Mouse (Mus musculus) T-cell, adult 2 months (primary cell): ENCODE data around the gene Clca2.

Source experiments
- DNase-seq: peaks from one replicate; pipeline ENCODE4 v3.0.0; 2022; ENCODE audit warnings: low spot score

The Clca2 gene

DNA sequence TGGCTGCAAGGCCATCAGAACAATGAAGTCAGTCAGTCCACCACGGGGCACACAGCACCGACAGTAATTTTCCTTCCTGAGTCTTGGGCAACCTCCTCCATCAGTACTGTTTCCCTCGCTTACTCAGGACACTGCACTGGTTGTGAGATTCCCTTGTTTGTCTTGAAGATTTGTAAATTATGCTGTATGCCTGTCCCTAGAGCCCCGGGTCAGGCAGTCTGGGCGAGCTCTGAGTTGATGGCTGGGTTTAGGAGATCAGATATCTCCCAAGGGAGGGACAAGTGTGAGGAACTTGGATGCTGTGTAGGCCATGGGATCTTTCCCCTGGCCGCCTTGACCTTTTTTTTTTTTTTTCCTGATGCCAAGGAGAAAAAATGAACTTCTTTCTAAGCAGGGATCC lies at the start of gene Clca2:
Clca2 (minus strand) TSS at position 153 of the 400 bp plus-strand sequence.
- DNase-seq: no peak

DNA sequence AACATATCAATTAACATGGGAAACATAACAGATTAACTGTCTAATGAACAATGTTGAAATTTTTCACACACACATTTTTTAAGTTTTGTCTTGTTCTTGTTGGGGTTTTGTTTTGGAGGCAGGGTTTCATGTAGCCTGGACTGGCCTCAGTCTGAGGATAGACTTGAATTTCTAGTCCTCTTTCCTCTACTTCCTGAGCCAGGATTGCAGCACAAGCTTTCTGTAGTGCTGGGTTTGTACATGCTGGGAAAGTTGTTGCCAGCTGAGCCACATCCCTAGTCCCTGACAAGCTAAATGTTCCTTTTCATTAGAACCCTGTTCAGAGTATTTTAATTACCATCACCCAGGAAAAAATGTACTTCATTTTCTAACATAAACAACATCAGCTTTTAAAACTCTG lies 48.7 kb upstream of the Clca2 start:
- no peak for DNase-seq

DNA sequence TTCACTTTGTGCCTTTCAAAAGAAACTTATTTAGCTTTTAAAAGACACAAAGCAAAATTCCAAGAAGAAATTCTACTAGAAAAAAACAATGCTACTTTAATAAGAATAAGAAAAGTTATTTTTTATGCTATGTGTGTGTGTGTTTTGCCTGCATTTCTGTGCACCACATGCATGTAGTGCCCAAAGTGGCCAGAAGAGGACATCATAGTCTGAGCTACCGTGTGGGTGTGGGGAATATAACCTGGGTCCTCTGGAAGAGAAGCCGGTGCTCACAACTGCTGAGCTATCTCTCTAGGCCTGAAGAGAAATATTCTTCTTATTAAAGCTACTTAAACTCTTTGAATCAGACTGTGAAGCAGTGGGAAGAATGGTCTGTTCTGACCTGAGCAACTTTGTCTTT lies 48.2 kb upstream of the Clca2 start:
- no peak for DNase-seq

DNA sequence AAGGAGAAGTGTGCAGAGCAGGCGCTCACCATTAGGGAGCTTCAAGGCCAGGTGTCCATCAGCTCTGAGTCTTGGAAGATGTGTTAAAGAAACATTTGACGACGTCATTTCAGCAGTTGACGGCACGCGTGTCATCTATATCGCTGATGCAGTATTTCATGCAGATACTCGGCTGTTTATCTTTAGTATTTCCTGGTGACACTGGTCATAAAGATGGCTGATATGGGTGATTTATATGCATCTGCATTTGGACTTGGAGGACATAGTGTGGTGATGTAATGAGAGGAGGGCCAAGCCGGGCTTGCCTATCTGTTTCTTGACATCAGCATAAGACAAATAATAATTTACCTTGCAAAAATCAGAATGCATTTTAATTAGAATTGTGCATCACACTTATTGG lies 47.6 kb upstream of the Clca2 start:
- no peak for DNase-seq

DNA sequence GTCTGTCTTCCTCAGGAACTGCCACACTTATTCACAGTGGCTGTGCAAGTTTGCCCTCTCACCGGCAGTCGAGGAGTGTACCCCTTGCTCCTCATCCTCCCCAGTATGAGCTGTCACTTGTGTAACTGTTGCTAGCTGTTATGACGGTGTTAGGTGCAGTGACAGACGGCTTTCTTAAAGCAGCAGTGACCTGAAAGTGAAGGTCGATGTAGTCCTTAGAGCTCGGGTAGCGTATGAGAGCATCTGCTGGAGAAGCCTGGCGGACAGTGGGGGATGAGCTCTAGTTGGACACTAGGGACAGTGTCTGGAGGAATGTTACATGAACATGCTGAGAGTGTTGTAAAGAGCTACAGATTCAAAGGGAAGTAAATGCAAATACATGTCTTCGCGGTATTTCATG lies 44.6 kb upstream of the Clca2 start:
- no peak for DNase-seq

DNA sequence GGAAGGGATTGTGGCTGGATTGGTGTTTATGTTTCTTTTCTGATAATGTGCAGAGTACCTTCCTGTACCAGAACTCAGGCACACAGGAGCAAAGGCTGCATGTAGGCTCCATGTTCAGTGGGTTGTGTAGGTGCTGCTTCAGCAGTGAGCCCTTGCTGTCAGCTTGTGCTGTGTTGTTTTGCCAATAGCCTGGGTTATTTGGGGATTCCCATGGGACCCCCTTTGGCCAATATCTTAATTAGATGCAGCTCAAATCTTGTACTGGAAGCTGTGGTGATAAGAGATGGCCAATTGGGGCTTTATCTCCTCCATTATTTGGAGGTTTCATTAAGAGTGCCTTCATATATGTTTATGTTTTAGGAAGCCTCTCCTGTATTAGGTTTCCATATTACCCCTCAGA lies 43.7 kb upstream of the Clca2 start:
- no peak for DNase-seq

DNA sequence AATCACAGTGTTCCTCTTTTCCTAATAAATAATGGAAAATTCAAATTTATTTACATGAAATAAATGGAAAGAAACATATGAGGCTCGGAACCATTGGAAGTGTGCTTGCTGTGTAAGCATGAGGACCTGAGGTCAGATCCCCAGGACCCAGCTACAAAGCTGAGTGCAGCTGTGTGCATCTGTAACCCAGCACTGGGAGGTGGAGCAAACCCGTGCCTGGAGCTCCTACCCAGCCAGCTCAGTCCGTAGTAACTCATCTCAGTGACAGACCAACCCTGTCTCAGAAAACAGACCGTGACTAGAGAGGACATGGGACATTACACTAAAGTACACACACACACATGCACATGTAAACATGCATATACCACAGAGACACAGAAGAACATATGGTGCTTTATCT lies 41.0 kb upstream of the Clca2 start:
- DNase-seq: no peak

DNA sequence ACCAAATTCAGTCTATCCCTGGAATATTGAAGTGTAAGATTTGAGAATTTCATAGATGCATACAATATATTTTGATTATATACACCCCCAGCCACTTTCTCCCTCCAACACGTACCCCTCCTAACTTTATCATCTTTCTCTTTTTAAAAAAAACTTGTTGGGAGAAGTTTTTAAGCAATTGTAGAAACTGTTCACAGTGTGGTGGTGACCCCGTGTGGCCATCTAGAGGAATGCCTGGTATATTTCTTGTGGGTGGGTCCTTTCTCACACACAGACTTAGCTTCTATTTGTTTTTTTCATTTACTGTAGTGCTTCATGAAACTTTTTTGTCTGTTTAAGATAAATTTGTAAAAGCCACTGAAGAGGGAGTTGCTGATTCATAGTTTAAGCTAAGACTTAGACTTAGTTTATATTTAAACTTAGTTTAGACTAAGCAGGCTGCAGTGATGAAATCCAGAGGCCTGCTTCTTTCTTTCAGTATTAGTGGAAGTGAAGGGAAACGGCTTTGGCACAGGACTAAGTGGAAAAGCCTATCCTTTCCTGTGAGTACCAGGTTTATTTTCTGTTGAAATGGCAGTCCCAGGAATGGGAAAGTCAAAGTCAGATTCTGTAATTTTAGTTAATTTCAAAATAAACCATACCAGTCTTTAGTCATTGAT lies 32.1 kb upstream of the Clca2 start:
- peak; percentile 15 for DNase-seq

DNA sequence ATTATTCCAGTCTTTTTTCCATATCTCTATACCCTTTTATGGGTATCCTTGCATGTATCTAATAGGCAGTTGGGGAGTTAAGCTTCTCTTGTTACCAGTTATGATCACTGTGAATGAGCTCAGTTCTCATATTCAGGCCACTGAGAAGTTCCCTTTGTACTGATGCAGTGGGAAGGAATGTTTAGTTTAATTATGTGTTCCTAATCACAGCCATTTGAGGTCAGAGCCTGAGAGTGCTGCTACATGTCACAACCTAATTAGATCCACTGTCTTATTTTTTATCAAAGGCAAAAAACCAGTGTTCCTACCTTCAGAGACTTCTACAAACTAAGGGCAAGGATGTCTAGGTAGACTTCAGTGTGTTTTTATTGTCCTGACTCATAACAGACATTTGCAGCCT lies 30.1 kb upstream of the Clca2 start:
- no peak for DNase-seq

DNA sequence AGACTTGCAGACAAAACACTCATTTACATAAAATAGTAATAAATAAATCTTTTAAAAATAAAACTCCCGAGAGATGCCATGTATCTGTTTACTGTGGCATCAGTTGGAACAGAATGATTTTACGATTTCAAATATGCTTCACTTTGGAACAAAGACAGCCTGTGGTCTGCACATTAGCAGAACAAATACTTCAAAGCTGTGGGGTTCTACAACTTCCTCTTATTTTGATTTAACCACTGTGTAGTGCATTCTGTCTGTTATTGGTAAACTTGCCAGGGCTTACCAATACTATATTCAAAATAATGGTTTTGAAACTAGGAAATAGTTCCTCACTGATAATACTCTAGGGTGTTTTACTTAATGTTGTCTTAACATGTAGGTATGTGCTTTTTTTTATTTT lies 27.4 kb upstream of the Clca2 start:
- no peak for DNase-seq

DNA sequence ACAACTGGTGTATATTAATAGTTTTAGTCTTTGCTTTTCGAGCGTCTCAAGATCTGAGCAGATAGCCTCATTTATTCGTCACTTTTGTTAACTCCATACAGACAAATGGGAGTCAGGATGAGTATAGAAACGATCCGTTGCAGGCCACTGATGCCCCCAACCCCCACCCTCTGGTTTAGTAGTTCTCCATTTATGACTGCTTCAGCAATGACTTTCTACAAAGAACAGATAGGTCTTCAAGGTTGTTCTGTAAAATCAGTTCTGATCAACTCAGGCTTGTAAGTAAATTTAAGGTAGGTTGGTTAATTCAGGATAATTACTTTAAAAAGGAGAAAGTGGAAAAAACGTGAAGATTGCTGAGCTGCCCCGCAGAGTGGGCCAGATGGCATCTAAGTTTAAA lies 20.2 kb upstream of the Clca2 start:
- no peak for DNase-seq

DNA sequence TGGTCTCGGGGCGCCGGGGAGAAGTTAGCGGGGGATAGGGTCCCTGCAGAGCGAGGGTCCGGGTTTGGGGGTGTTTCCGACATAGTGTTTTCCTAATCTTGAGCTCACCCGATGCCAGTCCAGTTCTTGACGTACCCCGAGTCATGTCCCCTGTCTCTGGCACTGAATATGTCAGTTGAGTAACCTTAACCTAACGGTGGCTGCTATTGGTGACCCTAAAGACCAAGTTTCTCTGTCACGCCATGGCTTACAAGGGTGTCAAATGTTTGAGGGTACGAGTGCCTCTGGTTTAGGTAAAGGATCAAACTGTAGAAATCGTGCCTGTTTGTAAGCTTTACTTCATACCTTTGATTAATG lies 19.7 kb upstream of the Clca2 start:
- DNase-seq: no peak

DNA sequence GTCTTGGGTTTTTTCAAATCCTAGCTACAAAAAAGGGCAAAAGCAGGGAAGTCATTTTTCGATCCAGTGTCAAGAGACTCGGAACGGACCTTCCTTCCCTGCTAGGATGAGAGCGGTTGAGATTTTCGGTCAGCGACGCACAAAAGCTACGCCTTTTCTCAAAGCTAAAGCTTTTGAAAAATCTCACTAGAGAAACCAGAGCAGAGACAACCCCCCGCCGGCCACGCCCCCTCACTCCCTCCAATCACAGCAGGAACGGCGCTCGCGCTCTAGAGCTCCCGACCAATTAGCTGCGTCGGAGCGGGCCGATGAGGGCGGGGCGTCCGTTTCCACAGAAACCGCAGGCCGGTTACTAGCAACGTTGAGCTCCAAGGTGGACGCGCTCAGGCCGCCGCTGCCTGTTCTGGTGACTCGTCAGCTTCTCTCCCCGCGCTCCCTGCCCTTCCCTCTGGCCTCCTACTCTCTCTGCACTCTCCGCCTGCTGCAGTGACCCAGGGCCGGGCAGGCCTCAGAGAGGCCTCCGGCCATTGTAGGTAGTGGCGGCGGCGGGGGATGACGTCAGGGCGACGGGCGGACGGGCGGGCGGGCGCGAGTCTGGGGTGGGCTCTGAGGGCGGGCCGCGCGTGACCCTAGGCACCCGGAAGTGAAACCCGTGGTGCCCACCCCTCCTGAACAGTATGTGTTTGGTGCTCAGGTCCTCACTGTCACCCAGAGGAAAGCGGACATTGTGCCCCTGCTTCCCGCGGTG lies 19.2 kb upstream of the Clca2 start, which contains the start of gene Odf2l:
Odf2l (plus strand) TSS at position 335 of the 748 bp plus-strand sequence.
- DNase-seq: peak; percentile 96

DNA sequence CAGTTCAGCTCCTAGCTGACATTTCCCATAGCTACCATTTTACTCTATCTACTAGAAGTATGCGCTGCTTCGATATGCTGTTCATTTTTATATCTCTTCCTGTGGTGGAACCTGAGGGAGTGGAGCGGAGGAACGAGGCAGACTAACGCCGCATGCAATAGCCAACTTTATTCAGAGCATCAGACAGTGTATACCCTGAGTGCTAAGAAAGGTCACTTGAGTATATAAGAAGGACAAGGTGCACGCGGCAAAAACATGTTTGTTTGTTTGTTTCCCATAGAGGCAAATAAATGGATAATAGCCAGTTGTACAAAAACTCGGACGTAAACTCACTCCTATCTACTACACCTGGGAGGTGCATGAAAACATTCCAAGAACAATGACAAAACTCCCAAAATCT lies 18.4 kb upstream of the Clca2 start:
- no peak for DNase-seq

DNA sequence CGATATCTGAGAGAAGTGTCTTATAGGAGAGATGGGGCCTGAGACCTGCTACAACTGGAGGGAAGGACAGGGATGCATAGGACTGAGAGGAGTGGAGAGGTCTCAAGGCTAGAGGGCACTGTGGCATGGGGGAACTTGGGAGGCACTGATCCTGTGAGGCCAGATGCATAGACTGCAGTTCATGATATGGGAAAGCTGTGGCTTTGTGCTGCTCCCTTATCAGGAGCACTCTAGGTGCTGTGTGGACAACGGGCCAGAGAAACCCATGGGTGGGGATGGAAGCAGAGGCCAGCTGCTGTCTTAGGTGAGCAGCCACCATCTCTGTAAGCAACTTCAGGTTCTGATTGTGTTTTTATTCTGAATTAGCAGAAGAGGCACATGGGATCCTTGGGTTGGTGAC lies 15.9 kb upstream of the Clca2 start:
- no peak for DNase-seq

DNA sequence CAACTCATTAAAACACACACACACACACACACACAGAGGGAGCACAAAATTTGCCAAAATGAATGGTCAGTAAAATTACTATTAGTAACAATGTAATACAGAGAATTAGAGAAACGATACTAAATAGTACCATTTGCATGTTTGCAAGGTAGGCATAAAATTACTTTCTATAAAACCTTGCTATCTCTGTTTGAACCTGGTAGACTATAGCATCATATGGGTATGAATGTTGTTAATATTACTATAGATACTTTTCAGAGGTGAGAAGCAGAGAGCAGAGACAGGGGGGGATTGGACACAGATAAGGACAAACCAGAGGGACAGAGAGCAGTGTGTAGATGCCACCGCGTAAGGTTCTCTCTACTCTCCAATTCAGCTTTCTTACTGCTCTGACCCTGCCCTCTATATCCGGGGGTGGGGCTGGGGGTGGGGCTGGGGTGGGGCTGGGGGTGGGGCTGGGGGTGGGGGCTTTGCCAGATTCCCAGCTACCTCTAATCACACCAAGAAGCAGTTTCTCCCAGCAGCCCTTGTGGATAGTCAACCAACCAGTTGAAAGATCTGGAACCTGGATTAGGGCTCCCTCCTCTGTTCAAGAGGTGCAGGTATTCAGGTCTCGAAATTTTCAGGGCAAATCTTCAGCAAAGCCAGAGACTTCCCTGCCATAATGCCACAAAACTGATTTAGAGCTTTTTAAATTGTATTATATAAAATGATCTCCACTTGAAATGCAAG lies 6.7 kb upstream of the Clca2 start:
- DNase-seq: no peak

DNA sequence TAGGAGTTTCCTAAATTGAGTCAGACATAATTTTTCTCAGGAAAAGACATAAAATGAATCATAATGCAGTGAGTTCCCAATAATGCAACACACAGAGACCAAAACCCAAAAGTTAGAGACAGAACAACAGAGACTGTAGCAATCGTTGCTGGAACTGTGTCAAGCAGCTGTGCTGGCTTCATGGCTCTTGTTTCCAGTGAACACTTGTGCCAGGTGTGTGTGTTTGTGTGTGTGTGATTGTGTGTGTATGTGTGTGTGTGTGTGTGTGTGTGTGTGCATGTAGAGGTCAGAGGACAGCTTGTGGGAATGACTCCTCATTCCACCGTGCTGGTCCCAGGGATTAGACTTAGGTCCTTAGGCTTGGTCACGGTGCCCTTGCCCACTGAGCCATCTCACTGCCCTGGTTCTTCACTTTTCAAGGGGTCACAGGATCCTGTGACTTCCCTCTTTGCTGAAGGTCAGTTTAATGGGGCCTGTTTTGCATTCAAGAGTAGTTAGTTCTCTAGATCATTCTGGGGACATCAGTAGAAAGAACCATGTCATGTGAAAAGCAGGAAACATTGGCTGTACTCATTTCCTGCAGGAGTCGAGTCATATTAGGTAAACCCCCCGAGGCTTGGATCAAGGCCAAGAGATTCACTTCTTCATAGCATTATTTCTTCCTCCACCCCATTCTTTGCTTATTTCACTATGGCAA lies 6.0 kb upstream of the Clca2 start:
- no peak for DNase-seq

DNA sequence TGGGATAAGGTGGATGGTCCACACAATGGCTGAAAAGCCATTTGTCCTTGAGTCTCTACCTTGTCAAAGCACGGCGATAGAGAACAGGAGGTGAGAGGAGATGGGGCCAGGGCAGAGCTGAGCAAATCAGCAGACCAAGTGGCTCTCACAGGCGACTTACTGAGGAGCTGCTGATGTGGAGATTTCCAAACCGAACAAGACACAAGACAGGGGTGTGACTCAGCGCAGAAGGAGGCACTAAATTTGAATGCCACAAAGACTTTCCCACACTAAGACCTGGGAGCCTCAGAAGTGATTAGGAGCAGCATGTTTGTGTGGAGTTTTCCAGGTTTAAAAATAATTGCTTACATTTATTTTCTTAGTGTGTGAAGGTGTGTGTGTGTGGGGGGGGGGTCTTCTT lies 4.5 kb upstream of the Clca2 start:
- no peak for DNase-seq

DNA sequence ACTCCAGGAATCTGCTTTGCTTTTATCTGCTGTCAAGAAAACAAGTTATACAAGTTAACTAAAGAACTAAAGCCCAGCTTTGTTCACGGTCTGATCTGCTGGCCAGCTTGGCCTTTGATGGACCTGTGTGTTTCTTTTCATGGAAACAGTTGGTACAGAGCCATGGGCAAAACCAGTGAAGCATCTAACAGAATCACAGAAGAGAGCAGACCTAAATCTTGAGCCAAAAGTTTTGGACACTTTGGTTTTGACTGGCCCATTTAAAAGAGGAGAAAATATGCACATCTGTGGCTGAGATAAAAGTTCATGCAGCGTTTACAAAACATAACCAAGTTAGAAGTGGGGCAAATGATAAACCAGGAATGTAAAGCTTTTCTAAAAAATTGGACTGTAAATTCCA lies 4.1 kb upstream of the Clca2 start:
- no peak for DNase-seq

DNA sequence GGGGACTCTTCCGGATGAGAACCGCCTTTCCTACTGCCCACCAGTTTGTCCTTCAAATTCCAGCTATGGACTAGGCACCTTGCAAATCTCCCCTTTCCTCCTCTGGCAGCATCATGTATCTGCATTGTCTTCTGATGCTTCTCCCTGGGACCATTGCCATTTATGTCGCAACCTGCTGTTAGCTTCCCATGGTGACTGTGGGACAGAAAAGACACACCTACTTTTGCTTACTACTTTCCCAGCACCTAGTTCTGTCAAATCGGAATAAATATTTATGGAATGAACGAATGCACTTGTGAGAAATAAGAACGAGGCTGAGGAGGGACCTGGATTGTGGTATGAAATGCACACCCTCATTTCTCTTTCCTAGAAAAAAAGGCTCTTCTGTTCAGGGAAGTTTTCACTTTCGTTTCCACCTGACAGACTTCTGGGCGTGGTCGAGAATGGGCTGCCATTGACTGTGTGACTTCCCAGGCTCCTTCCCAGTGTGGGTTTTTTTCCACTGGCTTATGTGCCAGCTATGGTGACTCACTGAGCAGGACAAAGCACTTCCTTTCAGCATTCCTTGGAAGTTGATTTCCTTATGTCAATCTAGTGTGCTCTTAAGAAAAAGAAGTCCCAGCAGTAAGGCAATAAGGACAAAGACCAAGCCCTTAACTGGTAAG lies 2.8 kb upstream of the Clca2 start:
- DNase-seq: no peak

DNA sequence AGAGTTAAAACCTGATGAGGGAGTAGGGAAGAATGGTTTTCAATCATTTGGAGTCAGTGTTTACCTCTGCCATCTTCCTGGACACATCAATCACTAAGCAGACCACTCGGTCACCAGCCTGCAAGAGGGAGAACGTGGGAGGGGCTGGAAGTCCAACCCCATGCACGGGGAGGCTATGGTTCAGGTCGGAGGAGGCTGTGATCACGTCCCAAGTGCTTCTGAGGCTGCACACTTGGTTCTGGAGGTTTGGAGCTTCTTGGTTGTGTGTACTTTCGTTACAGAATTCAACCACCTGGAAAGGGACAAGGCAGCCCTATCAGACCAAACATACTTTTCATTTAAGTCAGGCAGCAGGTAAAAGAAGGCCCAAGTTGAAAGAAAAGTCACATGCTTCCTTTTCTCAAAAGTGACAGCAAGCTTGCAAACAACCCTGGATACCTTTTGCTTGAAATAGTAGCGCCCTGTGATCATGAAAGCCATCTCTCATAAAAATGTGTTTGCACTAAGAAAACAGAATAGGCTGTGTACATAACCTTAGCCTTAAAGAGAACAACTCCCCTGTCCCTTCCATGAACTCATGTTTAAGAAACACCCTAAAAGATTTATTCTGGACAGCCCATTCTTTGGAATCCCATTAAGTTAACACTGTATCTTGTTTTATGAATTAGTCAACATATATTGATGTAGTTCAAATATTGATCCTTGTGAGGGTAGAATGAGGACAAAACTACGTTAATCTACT lies 11.2 kb downstream of the Clca2 start:
- no peak for DNase-seq
